Mouse (Mus musculus) kidney, postnatal 10 days (tissue): Measurements from ENCODE around the gene Olfr384.
"Not testable (repeated sequence)": the region's sequence is repeated elsewhere in the genome, so short reads cannot be mapped to it uniquely, and the experiment has no call there.

ENCODE experiments used
- DNase-seq: peaks from one replicate; pipeline ENCODE4 v3.0.0; 2021; ENCODE audit warnings: mixed read lengths

The Olfr384 gene

DNA sequence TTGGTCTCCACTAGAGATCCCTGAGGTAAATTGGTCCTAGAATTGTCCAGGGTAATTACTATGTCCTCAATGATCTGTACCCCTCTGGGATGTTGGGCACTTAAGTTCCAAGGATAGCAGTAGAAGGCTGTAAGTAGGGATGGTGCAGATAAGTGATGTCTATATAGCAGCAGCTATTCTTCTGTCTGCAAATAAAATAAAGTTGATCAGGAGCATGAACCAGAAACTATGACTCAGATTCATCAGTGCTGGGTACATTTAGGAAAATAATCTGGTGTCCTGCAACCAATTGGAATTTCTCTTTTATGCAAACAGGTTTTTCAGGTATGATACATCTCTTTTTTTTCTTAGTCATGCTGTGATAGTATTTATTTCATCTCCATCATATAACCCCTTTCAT lies at the start of gene Olfr384:
Olfr384 (plus strand) TSS at position 301 of the 400 bp plus-strand sequence.
- no peak for DNase-seq

DNA sequence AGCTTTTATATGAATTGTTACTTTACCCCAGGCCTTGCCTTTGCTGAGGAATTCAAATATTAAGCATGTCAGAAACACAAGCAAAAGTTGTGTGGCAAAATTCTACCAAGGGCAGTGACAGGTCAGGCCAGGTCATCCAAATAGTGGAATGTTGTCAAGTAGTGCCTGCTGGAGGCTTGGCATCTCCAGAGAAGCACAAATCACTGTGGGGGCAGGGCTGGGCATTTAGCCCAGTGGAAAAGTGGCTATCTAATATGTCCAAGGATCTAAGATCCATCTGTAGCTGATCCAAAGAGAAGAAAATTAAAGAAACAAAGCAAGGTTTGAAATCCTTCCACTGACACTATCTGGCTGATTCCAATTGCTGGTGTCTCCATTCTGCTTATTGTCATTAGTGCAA lies 18.5 kb upstream of the Olfr384 start:
- DNase-seq, result no peak

DNA sequence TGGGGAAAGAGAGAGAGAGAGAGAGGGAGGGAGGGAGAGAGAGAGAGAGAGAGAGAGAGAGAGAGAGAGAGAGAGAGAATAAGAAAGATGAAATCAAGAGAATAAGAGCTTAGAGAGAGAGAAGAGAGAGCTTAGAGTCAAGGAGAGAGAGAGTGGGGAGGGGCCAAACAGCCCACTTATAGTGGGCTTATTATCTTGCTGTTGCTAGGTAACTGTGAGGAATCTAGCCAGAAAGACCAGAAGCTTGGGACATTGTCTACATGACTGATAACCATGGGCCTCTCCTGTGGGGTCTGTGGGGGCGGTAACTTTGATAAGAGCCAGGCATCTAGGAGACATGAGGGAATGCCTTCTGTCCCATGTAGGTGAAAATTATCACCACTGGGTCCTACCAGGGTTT lies 15.2 kb upstream of the Olfr384 start:
- DNase-seq, result not testable (repeated sequence)

DNA sequence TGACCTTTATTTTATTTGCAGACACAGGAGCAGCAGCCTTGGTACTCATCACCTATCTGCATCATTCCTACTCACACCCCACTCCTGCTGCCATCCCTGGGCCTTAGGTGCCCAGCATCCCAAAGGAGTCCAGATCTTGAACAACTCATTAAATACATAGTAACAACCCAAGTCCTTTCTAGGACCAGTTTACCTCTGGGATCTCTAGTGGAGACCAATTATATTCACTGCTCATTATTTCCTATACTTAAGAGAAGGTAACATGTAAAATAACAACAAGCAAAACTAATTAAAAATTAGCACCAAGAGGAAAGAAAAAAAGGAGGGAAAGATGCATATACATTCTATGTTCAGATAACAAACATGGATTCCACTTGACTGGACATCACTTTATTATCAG lies 5.5 kb upstream of the Olfr384 start, which contains the start of gene Olfr385:
Olfr385 (minus strand) TSS at position 101 of the 400 bp plus-strand sequence.
- DNase-seq, result no peak
